ENCODE assay signal across 13 mouse cellular contexts in genomic region chr12:34231621-34232150, GRCm38 (mm10).
A peak's percentile ranks its signal among the peaks of the same experiment; 100 is the strongest.
DNase-seq lines count a peak whose midpoint lies in the region; ATAC-seq and TF ChIP-seq lines count a peak whose summit lies in the region.
"Had no signal": no experiment of that assay in that cellular context is flagged by ENCODE, and none has a peak within 500 bp of the region (broad histone marks: within the 10 kb centered on the region; RNA-seq: fewer than 3 reads in every experiment).

No protein-coding gene starts in this region.

- peak; percentile 83 for DNase-seq in heart, adult 11 months
- DNase-seq in heart, postnatal 25 days (ENCODE audit: low spot score), result no peak
- peak; percentile 78 for DNase-seq in embryonic facial prominence, embryonic 14.5 days (ENCODE audit: low spot score)
- peak; percentile 60 for DNase-seq in limb, embryonic 14.5 days (ENCODE audit: low spot score)
- DNase-seq in liver, embryonic 11.5 days (ENCODE audit: low spot score), result no peak
- no peak for DNase-seq in stomach, postnatal 0 days (ENCODE audit: low spot score)
- DNase-seq: kidney, adult 8-10 months; lung, postnatal 10 days; thymus, postnatal 25 days had no signal

- H3K9me3 ChIP-seq in neural tube, embryonic 14.5 days (ENCODE audit: control insufficient read depth, low read length), result no peaks in the 10 kb centered on the region
- no peaks in the 10 kb centered on the region for H3K9me3 ChIP-seq in neural tube, embryonic 15.5 days (replicated peaks)
- no peaks in the 10 kb centered on the region for H3K9me3 ChIP-seq in embryonic facial prominence, embryonic 14.5 days (ENCODE audit: control insufficient read depth, low read length)
- H3K9me3 ChIP-seq in limb, embryonic 14.5 days (ENCODE audit: control insufficient read depth, low read length), result no peaks in the 10 kb centered on the region
- H3K9me3 ChIP-seq in liver, embryonic 11.5 days (ENCODE audit: control insufficient read depth, low read length), result no peaks in the 10 kb centered on the region
- no peaks in the 10 kb centered on the region for H3K9me3 ChIP-seq in stomach, postnatal 0 days (ENCODE audit: control insufficient read depth, low read length)
- H3K9me3 ChIP-seq: heart, embryonic 12.5 days; hindbrain, embryonic 13.5 days had no signal

- no peak for TF ChIP-seq POLR2A in limb, embryonic 14.5 days (IDR thresholded peaks at IDR 0.05; ENCODE audit: borderline replicate concordance, extremely low read depth, insufficient read depth, insufficient read length)

- no peak overlapping the region for H3K4me3 ChIP-seq in neural tube, embryonic 14.5 days (ENCODE audit: low read depth, low read length)
- H3K4me3 ChIP-seq in neural tube, embryonic 15.5 days (replicated peaks), result no peak overlapping the region
- no peak overlapping the region for H3K4me3 ChIP-seq in embryonic facial prominence, embryonic 14.5 days (ENCODE audit: low read depth, low read length)
- no peak overlapping the region for H3K4me3 ChIP-seq in limb, embryonic 14.5 days (replicated peaks; ENCODE audit: low read length)
- H3K4me3 ChIP-seq in liver, embryonic 11.5 days (ENCODE audit: low read depth, low read length), result no peak overlapping the region
- no peak overlapping the region for H3K4me3 ChIP-seq in stomach, postnatal 0 days (ENCODE audit: low read depth, low read length)
- H3K4me3 ChIP-seq: heart, embryonic 12.5 days; hindbrain, embryonic 13.5 days had no signal

- ATAC-seq in neural tube, embryonic 14.5 days (ENCODE audit: low read depth), result peak; percentile 56; the same call in 1 of the 2 replicates
- ATAC-seq in neural tube, embryonic 15.5 days (ENCODE audit: low FRiP score), result no peak
- peak; percentile 74; the same call in 1 of the 2 replicates for ATAC-seq in embryonic facial prominence, embryonic 14.5 days (ENCODE audit: low read depth)
- no peak for ATAC-seq in limb, embryonic 14.5 days (ENCODE audit: low FRiP score, low read depth)
- ATAC-seq in liver, embryonic 11.5 days (replicated peaks; ENCODE audit: low FRiP score), result no peak
- no peak for ATAC-seq in stomach, postnatal 0 days (ENCODE audit: low FRiP score, low TSS enrichment)

- no peak overlapping the region for H3K27ac ChIP-seq in neural tube, embryonic 14.5 days (ENCODE audit: low read depth, low read length)
- H3K27ac ChIP-seq in neural tube, embryonic 15.5 days (replicated peaks), result no peak overlapping the region
- H3K27ac ChIP-seq in embryonic facial prominence, embryonic 14.5 days (replicated peaks; ENCODE audit: low read depth, low read length), result peak overlapping the region; percentile 33; the same call in 1 of the 2 replicates
- no peak overlapping the region for H3K27ac ChIP-seq in limb, embryonic 14.5 days (replicated peaks; ENCODE audit: low read depth, low read length)
- H3K27ac ChIP-seq in liver, embryonic 11.5 days (ENCODE audit: low read depth, low read length), result no peak overlapping the region
- no peak overlapping the region for H3K27ac ChIP-seq in stomach, postnatal 0 days (replicated peaks)
- H3K27ac ChIP-seq: hindbrain, embryonic 13.5 days had no signal

- no peaks in the 10 kb centered on the region for H3K27me3 ChIP-seq in neural tube, embryonic 14.5 days (ENCODE audit: control insufficient read depth, insufficient read depth, low read length)
- H3K27me3 ChIP-seq in neural tube, embryonic 15.5 days (replicated peaks), result no peaks in the 10 kb centered on the region
- no peaks in the 10 kb centered on the region for H3K27me3 ChIP-seq in embryonic facial prominence, embryonic 14.5 days (replicated peaks; ENCODE audit: control insufficient read depth, insufficient read depth, low read length)
- H3K27me3 ChIP-seq in limb, embryonic 14.5 days (ENCODE audit: control insufficient read depth, insufficient read depth, low read length), result no peaks in the 10 kb centered on the region
- no peaks in the 10 kb centered on the region for H3K27me3 ChIP-seq in liver, embryonic 11.5 days (replicated peaks; ENCODE audit: control insufficient read depth, insufficient read depth, low read length)
- H3K27me3 ChIP-seq in stomach, postnatal 0 days (ENCODE audit: control insufficient read depth, insufficient read depth, low read length), result no peaks in the 10 kb centered on the region
- H3K27me3 ChIP-seq: heart, embryonic 12.5 days; hindbrain, embryonic 13.5 days had no signal

- no peaks in the 10 kb centered on the region for H3K36me3 ChIP-seq in neural tube, embryonic 14.5 days (ENCODE audit: control insufficient read depth, insufficient read depth, low read length)
- no peaks in the 10 kb centered on the region for H3K36me3 ChIP-seq in neural tube, embryonic 15.5 days
- no peaks in the 10 kb centered on the region for H3K36me3 ChIP-seq in embryonic facial prominence, embryonic 14.5 days (ENCODE audit: control insufficient read depth, insufficient read depth, low read length)
- H3K36me3 ChIP-seq in limb, embryonic 14.5 days (ENCODE audit: control insufficient read depth, insufficient read depth, low read length), result no peaks in the 10 kb centered on the region
- no peaks in the 10 kb centered on the region for H3K36me3 ChIP-seq in liver, embryonic 11.5 days (ENCODE audit: control insufficient read depth, insufficient read depth, low read length)
- no peaks in the 10 kb centered on the region for H3K36me3 ChIP-seq in stomach, postnatal 0 days (ENCODE audit: control insufficient read depth, insufficient read depth, low read length)
- H3K36me3 ChIP-seq: heart, embryonic 12.5 days; hindbrain, embryonic 13.5 days had no signal

- intact Hi-C loops in heart, postnatal 25 days (cut with DNase I), result no loop called here

- TF ChIP-seq EP300 in stomach, postnatal 0 days (optimal IDR thresholded peaks at IDR 0.05), result no peak

- H3K4me2 ChIP-seq in neural tube, embryonic 14.5 days (ENCODE audit: low read depth, low read length), result no peak overlapping the region
- no peak overlapping the region for H3K4me2 ChIP-seq in neural tube, embryonic 15.5 days
- H3K4me2 ChIP-seq in embryonic facial prominence, embryonic 14.5 days (ENCODE audit: low read depth, low read length), result no peak overlapping the region
- H3K4me2 ChIP-seq in limb, embryonic 14.5 days (replicated peaks; ENCODE audit: low read depth, low read length, severe bottlenecking), result no peak overlapping the region
- H3K4me2 ChIP-seq in liver, embryonic 11.5 days, result no peak overlapping the region
- no peak overlapping the region for H3K4me2 ChIP-seq in stomach, postnatal 0 days (replicated peaks; ENCODE audit: low read depth)
- H3K4me2 ChIP-seq: heart, embryonic 12.5 days; hindbrain, embryonic 13.5 days had no signal

- H3K4me1 ChIP-seq in neural tube, embryonic 14.5 days (ENCODE audit: control insufficient read depth, insufficient read depth, low read length), result no peaks in the 10 kb centered on the region
- H3K4me1 ChIP-seq in neural tube, embryonic 15.5 days, result no peaks in the 10 kb centered on the region
- peaks cover 5% of the 10 kb centered on the region; the same call in 1 of the 2 replicates for H3K4me1 ChIP-seq in embryonic facial prominence, embryonic 14.5 days (ENCODE audit: control insufficient read depth, insufficient read depth, low read length)
- peaks cover 4% of the 10 kb centered on the region; the same call in 1 of the 2 replicates for H3K4me1 ChIP-seq in limb, embryonic 14.5 days (ENCODE audit: control insufficient read depth, insufficient read depth, low read length)
- H3K4me1 ChIP-seq in liver, embryonic 11.5 days (replicated peaks; ENCODE audit: control insufficient read depth, insufficient read depth, low read length), result no peaks in the 10 kb centered on the region
- H3K4me1 ChIP-seq in stomach, postnatal 0 days (replicated peaks; ENCODE audit: control insufficient read depth, insufficient read depth), result no peaks in the 10 kb centered on the region
- H3K4me1 ChIP-seq: heart, embryonic 12.5 days; hindbrain, embryonic 13.5 days had no signal

- no peak overlapping the region for H3K9ac ChIP-seq in neural tube, embryonic 14.5 days (replicated peaks; ENCODE audit: low read depth, low read length)
- no peak overlapping the region for H3K9ac ChIP-seq in neural tube, embryonic 15.5 days (replicated peaks)
- H3K9ac ChIP-seq in embryonic facial prominence, embryonic 14.5 days (ENCODE audit: low read depth, low read length), result no peak overlapping the region
- no peak overlapping the region for H3K9ac ChIP-seq in limb, embryonic 14.5 days (ENCODE audit: low read depth, low read length, severe bottlenecking)
- no peak overlapping the region for H3K9ac ChIP-seq in liver, embryonic 11.5 days (ENCODE audit: low read depth, low read length)
- no peak overlapping the region for H3K9ac ChIP-seq in stomach, postnatal 0 days (ENCODE audit: low read length)
- H3K9ac ChIP-seq: heart, embryonic 12.5 days; hindbrain, embryonic 13.5 days had no signal

- 76% methylated on average over 4 of the region's 4 CpGs for whole genome bisulfite sequencing in neural tube, embryonic 14.5 days
- 83% methylated on average over 4 of the region's 4 CpGs for WGBS in neural tube, embryonic 15.5 days
- WGBS in embryonic facial prominence, embryonic 14.5 days, result 52% methylated on average over 4 of the region's 4 CpGs
- 58% methylated on average over 4 of the region's 4 CpGs for WGBS in limb, embryonic 14.5 days
- 78% methylated on average over 4 of the region's 4 CpGs for WGBS in liver, embryonic 11.5 days
- 71% methylated on average over 4 of the region's 4 CpGs for WGBS in stomach, postnatal 0 days

- no peak for TF ChIP-seq CTCF in stomach, postnatal 0 days (IDR thresholded peaks at IDR 0.05; ENCODE audit: low read depth)

Comparison
In these comparisons a context has a peak if more than half of its experiments do, and no peak if none do; other contexts are left out.
1. DNase-seq: peak in heart, adult 11 months (single experiment), embryonic facial prominence, embryonic 14.5 days (single experiment) and limb, embryonic 14.5 days (single experiment); none in heart, postnatal 25 days (single experiment), liver, embryonic 11.5 days (single experiment) and stomach, postnatal 0 days (single experiment).
2. ATAC-seq: peak in neural tube, embryonic 14.5 days (single experiment) and embryonic facial prominence, embryonic 14.5 days (single experiment); none in neural tube, embryonic 15.5 days (single experiment), limb, embryonic 14.5 days (single experiment), liver, embryonic 11.5 days (single experiment) and stomach, postnatal 0 days (single experiment).